Mouse (Mus musculus) kidney, embryonic 15.5 days (tissue): ENCODE measurements at regions not wholly inside any gene's neighbourhood (a gene's known extent, or its start where the extent isn't known, plus 50 kb on each side); places are given as distances from the start of the nearest gene placed in this dataset.

Source experiments
- ATAC-seq: fragments of 200-750 bp; cut with Nextera tagmentation; replicated peaks from 2 replicates; pipeline ENCODE4 v1.8.0; 2017; ENCODE audit warnings: moderate TSS enrichment; ENCODE audit not compliant: low FRiP score
- H3K27ac ChIP-seq: fragments of 300-500 bp; sonication (generic); 2 replicates; pipeline ENCODE4 v1.5.1; 2015; ENCODE audit warnings: mild to moderate bottlenecking, inconsistent platforms
- H3K27me3 ChIP-seq: fragments of 300-500 bp; sonication (generic); 2 replicates; pipeline ENCODE4 v1.6.1; 2015; ENCODE audit warnings: inconsistent platforms
- H3K36me3 ChIP-seq: fragments of 300-500 bp; sonication (generic); 2 replicates; pipeline ENCODE4 v1.6.1; 2015; ENCODE audit warnings: inconsistent platforms
- H3K4me1 ChIP-seq: fragments of 300-500 bp; sonication (generic); 2 replicates; pipeline ENCODE4 v1.6.1; 2015; ENCODE audit warnings: inconsistent platforms
- H3K4me2 ChIP-seq: fragments of 300-500 bp; sonication (generic); 2 replicates; pipeline ENCODE4 v1.6.1; 2015; ENCODE audit warnings: moderate library complexity, mild to moderate bottlenecking, inconsistent platforms
- H3K4me3 ChIP-seq: fragments of 300-500 bp; sonication (generic); replicated peaks from 2 replicates; pipeline ENCODE4 v1.5.1; 2015; ENCODE audit warnings: mild to moderate bottlenecking, inconsistent platforms
- H3K9ac ChIP-seq: fragments of 300-500 bp; sonication (generic); 2 replicates; pipeline ENCODE4 v1.6.1; 2015; ENCODE audit warnings: mild to moderate bottlenecking, inconsistent platforms
- H3K9me3 ChIP-seq: fragments of 300-500 bp; sonication (generic); replicated peaks from 2 replicates; pipeline ENCODE4 v1.6.1; 2016; ENCODE audit warnings: inconsistent platforms
- WGBS: fragments of 180-500 bp; shearing (Covaris S2); methylation state at CpG from one replicate; pipeline ENCODE4 v1.1.7; 2015; ENCODE audit warnings: mixed read lengths; 5-methylcytosine and 5-hydroxymethylcytosine counted together

DNA sequence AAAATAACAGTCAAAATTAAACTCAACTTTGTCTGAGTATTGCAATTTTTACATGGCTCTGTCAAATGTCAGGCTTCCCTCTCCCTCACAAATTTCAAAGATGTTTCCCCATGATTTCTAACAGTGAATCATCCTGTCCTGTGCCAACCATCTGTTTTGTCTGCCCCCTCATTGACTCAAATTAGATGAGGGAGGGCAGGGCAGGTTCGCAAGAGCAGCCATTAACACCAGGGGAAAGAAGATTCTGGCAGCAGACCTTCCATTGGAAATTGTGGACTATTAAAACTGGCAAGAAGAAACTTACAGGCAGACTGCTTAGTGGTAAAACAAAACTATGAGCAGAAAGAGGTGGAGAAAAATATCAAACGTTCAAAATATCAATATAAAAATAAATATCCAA is 1277.0 kb upstream of the Zeb2 start:
- ATAC-seq, result no peak
- H3K4me1 ChIP-seq, result no peaks in the 10 kb centered on the region
- no peak overlapping the region for H3K27ac ChIP-seq
- no peak overlapping the region for H3K9ac ChIP-seq
- no peak overlapping the region for H3K4me3 ChIP-seq
- no peak overlapping the region for H3K4me2 ChIP-seq
- 71% methylated on average over 2 of the region's 2 CpGs for WGBS
- no peaks in the 10 kb centered on the region for H3K36me3 ChIP-seq
- no peaks in the 10 kb centered on the region for H3K27me3 ChIP-seq
- 0 out of 2 replicates have a peak, but pooled peaks cover 1% of the 10 kb centered on the region for H3K9me3 ChIP-seq

DNA sequence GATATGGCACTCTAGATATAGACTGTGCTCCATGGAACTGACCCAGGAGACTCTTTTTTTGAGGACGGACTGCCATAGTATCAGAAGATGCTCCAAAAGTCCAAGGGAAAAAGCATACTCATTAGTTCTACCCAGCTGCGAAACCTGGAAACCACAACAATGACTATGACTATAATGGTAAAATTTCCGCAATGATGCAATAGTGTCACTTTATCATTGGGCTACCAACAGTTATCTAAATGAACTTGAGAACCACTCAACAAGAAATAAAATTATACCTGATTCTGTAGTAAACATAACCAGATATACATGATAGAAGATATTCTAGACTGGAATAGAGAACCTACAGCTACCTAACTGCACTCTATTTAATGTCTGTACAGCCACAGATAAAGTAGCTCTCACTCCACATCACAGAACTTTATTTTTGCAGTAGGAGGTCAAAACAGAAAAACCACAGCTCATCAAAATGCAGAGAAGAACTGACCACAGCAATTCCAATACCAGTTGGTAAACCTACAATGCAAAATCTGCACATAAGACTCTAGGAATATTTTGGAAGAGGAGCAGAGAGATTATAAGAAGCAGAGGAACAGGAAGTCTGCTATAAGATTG is 1255.8 kb upstream of the Zeb2 start:
- H3K9me3 ChIP-seq, result no peaks in the 10 kb centered on the region
- H3K27ac ChIP-seq, result no peak overlapping the region
- 97% methylated on average over 3 of the region's 3 CpGs for WGBS
- no peaks in the 10 kb centered on the region for H3K27me3 ChIP-seq
- H3K36me3 ChIP-seq, result no peaks in the 10 kb centered on the region
- H3K4me1 ChIP-seq, result no peaks in the 10 kb centered on the region
- H3K4me3 ChIP-seq, result no peak overlapping the region
- no peak overlapping the region for H3K9ac ChIP-seq
- no peak for ATAC-seq
- no peak overlapping the region for H3K4me2 ChIP-seq

DNA sequence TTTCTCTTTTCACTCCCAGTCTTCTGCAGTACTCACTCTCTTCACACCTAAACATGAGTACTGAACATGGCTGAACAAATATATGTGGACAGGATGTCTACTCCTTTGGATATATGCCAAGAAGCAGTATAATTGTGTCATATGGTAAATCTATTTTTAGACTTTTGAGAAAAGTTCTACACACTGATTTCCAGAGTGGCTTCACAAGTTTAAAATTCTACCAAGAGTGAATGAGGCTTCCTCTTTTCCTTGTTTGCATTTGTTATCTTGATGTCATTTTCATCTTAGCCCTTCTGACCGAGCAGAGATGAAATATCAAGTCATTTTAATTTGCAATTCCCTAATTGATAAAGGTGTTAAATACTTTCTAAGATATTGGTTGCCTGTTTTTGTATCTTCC is 1254.6 kb upstream of the Zeb2 start:
- H3K9me3 ChIP-seq, result no peaks in the 10 kb centered on the region
- no peaks in the 10 kb centered on the region for H3K36me3 ChIP-seq
- H3K4me3 ChIP-seq, result no peak overlapping the region
- H3K4me1 ChIP-seq, result no peaks in the 10 kb centered on the region
- H3K9ac ChIP-seq, result no peak overlapping the region
- H3K27ac ChIP-seq, result no peak overlapping the region
- WGBS, result 47% methylated on average over 1 of the region's 1 CpGs
- no peaks in the 10 kb centered on the region for H3K27me3 ChIP-seq
- no peak for ATAC-seq
- H3K4me2 ChIP-seq, result no peak overlapping the region

DNA sequence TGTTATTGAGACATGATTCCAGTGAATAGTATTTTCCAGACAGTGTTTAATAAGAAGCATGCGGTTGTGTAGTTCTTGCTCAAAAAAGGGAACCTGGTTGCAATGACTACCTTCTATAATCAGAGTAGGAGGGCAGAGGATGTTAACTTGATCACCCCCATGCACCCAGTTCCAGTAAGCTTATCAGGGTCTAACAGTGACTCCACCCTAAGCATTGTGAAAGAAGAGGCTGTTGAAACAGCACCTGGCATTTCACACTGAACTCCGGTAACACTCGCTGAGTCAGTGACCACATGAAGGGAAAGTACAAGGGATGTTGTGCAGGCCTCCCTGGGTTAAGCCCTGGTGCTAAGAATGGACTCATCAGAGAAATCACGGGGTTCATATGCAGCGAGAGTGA is 1253.8 kb upstream of the Zeb2 start:
- no peak for ATAC-seq
- H3K27ac ChIP-seq, result no peak overlapping the region
- H3K27me3 ChIP-seq, result no peaks in the 10 kb centered on the region
- 90% methylated on average over 5 of the region's 5 CpGs for WGBS
- H3K36me3 ChIP-seq, result no peaks in the 10 kb centered on the region
- H3K9ac ChIP-seq, result no peak overlapping the region
- no peaks in the 10 kb centered on the region for H3K9me3 ChIP-seq
- no peak overlapping the region for H3K4me2 ChIP-seq
- no peak overlapping the region for H3K4me3 ChIP-seq
- no peaks in the 10 kb centered on the region for H3K4me1 ChIP-seq

DNA sequence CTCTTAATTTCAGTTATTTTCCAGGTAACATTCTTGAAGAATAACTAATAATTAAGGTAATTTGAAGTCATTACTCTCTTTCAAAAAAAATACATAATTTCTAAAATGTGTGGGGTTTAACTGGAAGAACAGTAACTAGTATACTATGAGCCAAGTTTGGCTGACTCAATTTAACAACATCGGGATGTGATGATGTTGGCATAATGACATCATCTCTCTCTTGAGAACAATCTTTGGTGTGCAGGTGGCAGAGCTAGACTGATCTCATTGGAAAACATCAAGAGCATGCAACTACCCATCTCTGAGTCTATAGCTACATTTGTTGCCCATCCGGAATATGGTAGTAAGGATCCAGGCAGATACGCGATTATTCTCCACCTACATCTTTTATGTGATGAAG is 1251.7 kb upstream of the Zeb2 start:
- ATAC-seq, result no peak
- Histone ChIP-seq H3K36me3 (no peaks in the 10 kb centered on the region), H3K4me2 (no peak overlapping the region), H3K4me3 (no peak overlapping the region), H3K9ac (no peak overlapping the region), H3K27ac (no peak overlapping the region), H3K4me1 (no peaks in the 10 kb centered on the region), H3K27me3 (no peaks in the 10 kb centered on the region), H3K9me3 (no peaks in the 10 kb centered on the region)
- 97% methylated on average over 4 of the region's 4 CpGs for WGBS

DNA sequence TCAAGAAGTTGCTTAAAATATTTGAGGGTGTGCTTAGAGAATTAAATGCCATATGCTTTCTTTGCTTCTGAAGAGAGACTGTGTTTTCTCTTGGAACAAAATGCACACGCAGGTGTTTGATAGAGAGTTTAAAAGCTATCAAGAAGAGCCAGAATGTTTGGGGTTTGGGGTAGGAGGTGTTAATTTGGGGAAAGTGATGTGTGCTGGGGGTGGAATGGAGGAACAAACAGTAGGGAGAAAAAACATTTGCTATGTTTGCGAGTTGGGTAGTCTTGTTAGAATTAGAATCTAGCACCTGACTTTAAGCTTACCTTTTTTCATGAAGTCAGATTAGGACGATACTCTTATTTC is 1248.9 kb upstream of the Zeb2 start:
- H3K9me3 ChIP-seq, result no peaks in the 10 kb centered on the region

DNA sequence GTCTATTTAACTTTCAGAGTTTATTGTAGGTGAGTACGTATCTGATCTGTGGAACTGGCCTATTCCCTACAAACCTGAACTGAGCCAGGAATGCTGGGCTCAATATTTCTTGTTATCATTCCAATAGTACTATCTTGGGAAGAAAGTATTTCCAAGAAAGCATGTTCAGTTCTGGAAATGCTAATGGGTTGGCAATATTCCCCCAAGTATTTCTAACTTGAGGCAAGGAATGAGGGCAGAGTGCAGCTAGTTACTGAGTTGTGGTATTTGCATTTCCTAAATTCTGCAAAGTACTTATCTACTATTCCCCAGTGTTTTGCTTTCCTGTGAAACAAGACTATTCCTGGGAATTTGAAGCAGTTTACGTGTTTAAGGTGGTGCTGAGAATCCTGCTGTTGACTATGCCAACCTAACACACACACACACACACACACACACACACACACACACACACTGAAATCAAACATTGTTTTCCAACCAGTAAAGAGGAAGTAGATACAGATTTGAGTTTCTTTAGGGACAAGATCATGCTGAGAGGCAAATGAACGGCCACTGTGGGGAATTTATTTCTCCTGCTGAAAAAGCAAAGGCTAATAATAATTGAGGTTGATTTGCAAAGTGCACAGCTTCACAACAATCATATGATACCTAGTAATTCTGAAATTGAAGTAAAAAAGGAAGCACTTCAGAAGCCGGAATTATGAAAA is 1248.4 kb upstream of the Zeb2 start:
- WGBS, result 87% methylated on average over 4 of the region's 4 CpGs
- Histone ChIP-seq H3K36me3 (no peaks in the 10 kb centered on the region), H3K4me1 (no peaks in the 10 kb centered on the region), H3K4me3 (no peak overlapping the region), H3K9me3 (no peaks in the 10 kb centered on the region), H3K4me2 (no peak overlapping the region), H3K9ac (no peak overlapping the region), H3K27ac (no peak overlapping the region), H3K27me3 (no peaks in the 10 kb centered on the region)
- no peak for ATAC-seq

More for the DNA sequence above, 1248.9 kb upstream of the Zeb2 start:
- no peak for ATAC-seq
- Histone ChIP-seq H3K27me3 (no peaks in the 10 kb centered on the region), H3K36me3 (no peaks in the 10 kb centered on the region), H3K4me3 (no peak overlapping the region), H3K4me2 (no peak overlapping the region), H3K9ac (no peak overlapping the region), H3K4me1 (no peaks in the 10 kb centered on the region), H3K27ac (no peak overlapping the region)
- WGBS, result 86% methylated on average over 3 of the region's 3 CpGs

DNA sequence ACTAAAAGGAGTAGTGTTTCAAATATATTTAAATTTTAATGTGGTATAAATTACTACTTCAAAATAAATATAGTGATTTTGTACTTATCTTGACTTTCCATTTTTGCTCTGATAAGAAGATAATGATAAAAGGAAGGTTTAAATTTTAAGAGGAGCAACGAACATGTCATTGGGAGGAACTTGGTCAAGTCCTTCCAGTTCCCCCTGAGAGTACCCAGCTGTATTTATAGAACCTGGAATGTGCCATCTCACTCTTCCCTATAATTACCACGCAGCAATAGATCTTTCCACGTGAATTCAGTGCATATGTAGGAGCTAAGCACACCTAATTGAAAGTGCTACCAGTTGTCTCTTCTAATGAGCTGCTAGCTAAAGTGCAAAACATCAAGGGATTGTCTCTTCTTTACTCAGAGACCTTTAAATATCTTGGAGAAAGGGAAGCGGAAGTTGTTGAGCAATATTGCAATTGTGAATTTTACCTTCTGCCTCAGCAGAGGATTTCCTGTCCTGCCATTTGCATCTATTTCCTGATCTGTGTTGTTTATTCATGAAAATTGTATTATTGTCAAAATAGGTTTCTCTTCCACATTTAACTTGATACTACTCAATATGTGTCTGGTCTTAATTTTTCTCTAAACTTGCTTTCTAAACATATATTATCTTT is 1243.0 kb upstream of the Zeb2 start:
- Histone ChIP-seq H3K9ac (no peak overlapping the region), H3K36me3 (no peaks in the 10 kb centered on the region), H3K27me3 (no peaks in the 10 kb centered on the region), H3K9me3 (no peaks in the 10 kb centered on the region), H3K4me1 (no peaks in the 10 kb centered on the region), H3K27ac (no peak overlapping the region), H3K4me2 (no peak overlapping the region), H3K4me3 (no peak overlapping the region)
- WGBS, result 66% methylated on average over 4 of the region's 4 CpGs
- ATAC-seq, result no peak

DNA sequence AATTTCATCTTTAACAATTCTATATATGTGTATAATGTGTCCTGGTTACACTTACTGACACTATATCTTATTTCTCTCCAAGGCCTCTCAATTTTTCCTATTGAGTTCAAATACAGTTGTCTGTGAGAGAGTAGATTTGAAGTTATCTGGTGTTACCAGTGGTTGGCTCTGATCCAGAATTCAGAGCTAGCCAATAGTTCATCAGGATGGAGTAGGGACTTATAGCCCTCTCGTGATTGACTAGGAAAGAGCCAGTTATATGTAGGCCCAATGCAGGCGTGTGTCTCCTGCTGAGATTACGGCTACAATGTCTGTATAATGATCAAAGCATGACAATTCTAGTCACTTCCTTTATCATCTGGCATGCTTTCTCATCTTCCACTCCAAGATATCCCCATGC is 1241.0 kb upstream of the Zeb2 start:
- WGBS, result 88% methylated on average over 3 of the region's 3 CpGs
- H3K9ac ChIP-seq, result no peak overlapping the region
- no peak overlapping the region for H3K27ac ChIP-seq
- no peaks in the 10 kb centered on the region for H3K9me3 ChIP-seq
- H3K4me1 ChIP-seq, result no peaks in the 10 kb centered on the region
- no peaks in the 10 kb centered on the region for H3K36me3 ChIP-seq
- H3K4me3 ChIP-seq, result no peak overlapping the region
- H3K4me2 ChIP-seq, result no peak overlapping the region
- no peaks in the 10 kb centered on the region for H3K27me3 ChIP-seq
- no peak for ATAC-seq

DNA sequence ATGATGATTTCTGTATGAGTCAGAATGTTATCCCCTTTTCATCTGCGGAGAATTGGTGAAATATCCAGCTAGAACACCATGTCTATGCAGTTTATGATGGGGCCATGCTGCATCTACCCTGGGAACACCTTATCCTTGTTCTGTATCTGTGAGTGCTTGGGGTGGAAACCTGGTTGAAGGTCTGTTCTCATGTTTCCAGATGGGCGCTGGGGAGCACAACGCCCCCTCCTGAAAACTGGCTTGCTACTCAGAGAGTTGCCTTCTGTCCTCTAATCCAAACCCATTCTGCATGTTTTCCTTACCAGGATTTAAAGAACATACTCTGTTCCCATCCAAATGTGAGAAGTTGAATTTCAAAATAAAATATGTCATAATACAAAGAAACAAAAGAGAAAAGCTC is 1239.5 kb upstream of the Zeb2 start:
- H3K27ac ChIP-seq, result no peak overlapping the region
- 87% methylated on average over 3 of the region's 3 CpGs for WGBS
- ATAC-seq, result no peak
- no peaks in the 10 kb centered on the region for H3K9me3 ChIP-seq
- H3K4me1 ChIP-seq, result no peaks in the 10 kb centered on the region
- H3K4me3 ChIP-seq, result no peak overlapping the region
- H3K9ac ChIP-seq, result no peak overlapping the region
- H3K27me3 ChIP-seq, result no peaks in the 10 kb centered on the region
- H3K4me2 ChIP-seq, result no peak overlapping the region
- no peaks in the 10 kb centered on the region for H3K36me3 ChIP-seq

DNA sequence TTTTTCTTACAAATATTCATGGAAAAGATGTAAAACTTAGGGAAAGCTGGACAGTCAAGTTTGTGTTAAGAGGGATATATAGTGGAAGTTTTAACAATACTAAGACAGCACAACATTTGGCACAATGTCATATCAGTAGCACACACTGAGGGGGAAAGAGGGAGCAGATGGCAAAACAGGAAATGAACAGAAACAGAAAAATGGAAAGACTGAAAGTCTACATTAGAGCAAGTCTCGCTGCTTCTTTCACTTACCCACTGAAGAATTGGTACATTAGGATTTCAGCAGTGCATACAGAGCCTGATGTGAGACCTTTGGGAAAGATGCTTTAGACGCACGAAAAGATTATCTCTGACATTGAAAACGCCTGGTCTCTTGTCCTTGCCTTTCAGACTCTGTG is 1223.5 kb upstream of the Zeb2 start:
- Histone ChIP-seq H3K4me2 (no peak overlapping the region), H3K4me1 (no peaks in the 10 kb centered on the region), H3K9me3 (no peaks in the 10 kb centered on the region), H3K27ac (no peak overlapping the region), H3K27me3 (no peaks in the 10 kb centered on the region), H3K36me3 (no peaks in the 10 kb centered on the region), H3K4me3 (no peak overlapping the region), H3K9ac (no peak overlapping the region)
- ATAC-seq, result no peak
- WGBS, result 85% methylated on average over 4 of the region's 4 CpGs

DNA sequence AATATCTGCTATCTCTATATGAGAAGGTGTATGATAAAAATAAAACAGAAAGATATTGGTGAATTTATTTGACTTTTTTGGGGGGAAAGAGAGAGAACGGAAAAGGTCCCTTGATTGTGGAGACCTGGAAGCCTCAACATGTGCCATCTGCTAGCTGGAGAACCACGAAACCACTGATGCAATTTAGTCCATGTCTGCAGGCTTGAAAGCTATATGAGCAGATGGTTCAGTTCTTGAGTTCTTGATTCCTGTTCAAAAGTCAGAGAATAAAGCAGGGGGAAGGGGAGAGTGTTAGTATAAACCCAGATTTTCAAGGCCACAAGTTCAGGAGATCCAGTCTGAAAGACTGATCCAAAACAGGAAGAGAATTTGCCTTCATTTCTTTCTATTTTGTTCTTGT is 1199.5 kb upstream of the Zeb2 start:
- H3K9ac ChIP-seq, result no peak overlapping the region
- no peaks in the 10 kb centered on the region for H3K36me3 ChIP-seq
- no peak overlapping the region for H3K4me3 ChIP-seq
- H3K27ac ChIP-seq, result no peak overlapping the region
- H3K4me2 ChIP-seq, result no peak overlapping the region
- ATAC-seq, result no peak
- H3K9me3 ChIP-seq, result no peaks in the 10 kb centered on the region
- H3K4me1 ChIP-seq, result no peaks in the 10 kb centered on the region
- 89% methylated on average over 2 of the region's 2 CpGs for WGBS
- H3K27me3 ChIP-seq, result no peaks in the 10 kb centered on the region
